Mouse (Mus musculus): ENCODE data around the gene Cyb5r3. TPM values are rescaled to one million over a fixed set of nuclear protein-coding genes. Genes with fewer than 3 reads are reported as not detected.

Cyb5r3 gene
- total and polyA plus RNA-seq, 3 experiments, result 22.6 to 67.0 TPM; not detected in 1

GRCm38 (mm10) chr15:83112898-83113297 is 59.5 kb downstream of the Cyb5r3 start:
- DNase-seq (ENCODE audit: low read depth, low spot score), result peak; percentile 56
- Histone ChIP-seq H3K9ac (ENCODE audit: control insufficient read depth, low read depth, low read length, poor library complexity, severe bottlenecking) (no peak overlapping the region), H3K79me2 (ENCODE audit: control insufficient read depth, insufficient read depth, low read length, poor library complexity) (no peaks in the 10 kb centered on the region), H3K4me1 (ENCODE audit: control insufficient read depth in 1 of 2, insufficient read depth in 2 of 2, low read length in 2 of 2) (no peaks in the 10 kb centered on the region), H3K36me3 (ENCODE audit: control insufficient read depth in 1 of 2, insufficient read depth in 2 of 2, low read length in 2 of 2) (no peaks in the 10 kb centered on the region), H3K27ac (ENCODE audit: control insufficient read depth, low read depth, low read length) (no peak overlapping the region), H3K27me3 (ENCODE audit: control insufficient read depth in 1 of 2, insufficient read depth in 2 of 2, low read length in 2 of 2) (no peaks in the 10 kb centered on the region), H3K4me3 (ENCODE audit: control insufficient read depth in 1 of 2, insufficient read depth in 1 of 2, low read depth in 2 of 2, low read length in 2 of 2) (no peak overlapping the region), H3K9me3 (replicated peaks; ENCODE audit: insufficient read depth, low read length) (no peaks in the 10 kb centered on the region)
- TF ChIP-seq RAD21 (IDR thresholded peaks at IDR 0.05; ENCODE audit: low read depth, low read length) (peak; percentile 10; the same call in 1 of the 2 replicates), EP300 (IDR thresholded peaks at IDR 0.05; ENCODE audit: low read depth in 1 of 2, low read length in 2 of 2) (no peak), UBTF (IDR thresholded peaks at IDR 0.05; ENCODE audit: borderline replicate concordance, insufficient read depth, low read depth, low read length) (no peak), CTCF (IDR thresholded peaks at IDR 0.05 in 2 of 3, conservative IDR thresholded peaks at IDR 0.05 in 1 of 3; ENCODE audit: control insufficient read depth in 1 of 3, insufficient read depth in 1 of 3, low read depth in 2 of 3, low read length in 3 of 3, poor library complexity in 1 of 3, severe bottlenecking in 1 of 3) (peak; percentile 27 to 75 (median 50); a peak in 5 of 6 replicates), BHLHE40 (IDR thresholded peaks at IDR 0.05; ENCODE audit: borderline replicate concordance, low read depth, low read length) (no peak), SIN3A (IDR thresholded peaks at IDR 0.05; ENCODE audit: low read length) (no peak; the same call in 1 of the 2 replicates), MAZ (IDR thresholded peaks at IDR 0.05; ENCODE audit: low read depth, low read length) (0 out of 2 replicates have a peak, but pooled peaks have one; percentile 20), SMC3 (IDR thresholded peaks at IDR 0.05; ENCODE audit: low read depth, low read length) (peak; percentile 49)

GRCm38 (mm10) chr15:83111874-83112273 is 60.5 kb downstream of the Cyb5r3 start:
- DNase-seq (ENCODE audit: low read depth, low spot score), result no peak
- Histone ChIP-seq H3K4me3 (ENCODE audit: control insufficient read depth in 1 of 2, insufficient read depth in 1 of 2, low read depth in 2 of 2, low read length in 2 of 2) (no peak overlapping the region), H3K4me1 (ENCODE audit: control insufficient read depth in 1 of 2, insufficient read depth in 2 of 2, low read length in 2 of 2) (no peaks in the 10 kb centered on the region), H3K9me3 (replicated peaks; ENCODE audit: insufficient read depth, low read length) (no peaks in the 10 kb centered on the region), H3K27ac (ENCODE audit: control insufficient read depth, low read depth, low read length) (no peak overlapping the region), H3K36me3 (ENCODE audit: control insufficient read depth in 1 of 2, insufficient read depth in 2 of 2, low read length in 2 of 2) (no peaks in the 10 kb centered on the region), H3K9ac (ENCODE audit: control insufficient read depth, low read depth, low read length, poor library complexity, severe bottlenecking) (no peak overlapping the region), H3K79me2 (ENCODE audit: control insufficient read depth, insufficient read depth, low read length, poor library complexity) (no peaks in the 10 kb centered on the region), H3K27me3 (ENCODE audit: control insufficient read depth in 1 of 2, insufficient read depth in 2 of 2, low read length in 2 of 2) (no peaks in the 10 kb centered on the region)
- no peak for TF ChIP-seq CTCF (IDR thresholded peaks at IDR 0.05 in 2 of 3, conservative IDR thresholded peaks at IDR 0.05 in 1 of 3; ENCODE audit: control insufficient read depth in 1 of 3, insufficient read depth in 1 of 3, low read depth in 2 of 3, low read length in 3 of 3, poor library complexity in 1 of 3, severe bottlenecking in 1 of 3)
- TF ChIP-seq ZKSCAN1 (IDR thresholded peaks at IDR 0.05; ENCODE audit: low read depth, low read length), result no peak
- no peak for TF ChIP-seq CHD1 (IDR thresholded peaks at IDR 0.05; ENCODE audit: low read depth, low read length)
- TF ChIP-seq MAFK (IDR thresholded peaks at IDR 0.05; ENCODE audit: borderline replicate concordance, low read depth, low read length), result no peak
- TF ChIP-seq SMC3 (IDR thresholded peaks at IDR 0.05; ENCODE audit: low read depth, low read length), result no peak
- no peak for TF ChIP-seq TCF12 (IDR thresholded peaks at IDR 0.05; ENCODE audit: low read depth, low read length)
- TF ChIP-seq E2F4 (IDR thresholded peaks at IDR 0.05; ENCODE audit: borderline replicate concordance, low read depth, low read length), result no peak
- no peak for TF ChIP-seq GATA1 (IDR thresholded peaks at IDR 0.05; ENCODE audit: low read depth, low read length)
- no peak for TF ChIP-seq UBTF (IDR thresholded peaks at IDR 0.05; ENCODE audit: borderline replicate concordance, insufficient read depth, low read depth, low read length)
- TF ChIP-seq GABPA (IDR thresholded peaks at IDR 0.05; ENCODE audit: low read depth, low read length), result no peak
- TF ChIP-seq NELFE (IDR thresholded peaks at IDR 0.05; ENCODE audit: low read depth, low read length), result no peak
- no peak for TF ChIP-seq POLR2A (IDR thresholded peaks at IDR 0.05; ENCODE audit: control insufficient read depth in 1 of 2, insufficient read depth in 1 of 2, low read depth in 1 of 2, low read length in 2 of 2, poor library complexity in 1 of 2)
- TF ChIP-seq MAZ (IDR thresholded peaks at IDR 0.05; ENCODE audit: low read depth, low read length), result no peak
- no peak for TF ChIP-seq USF1 (IDR thresholded peaks at IDR 0.05; ENCODE audit: low read depth, low read length)
- no peak for TF ChIP-seq TBP (IDR thresholded peaks at IDR 0.05; ENCODE audit: low read depth, low read length)
- TF ChIP-seq MYB (IDR thresholded peaks at IDR 0.05; ENCODE audit: low read depth, low read length), result no peak
- no peak for TF ChIP-seq MEF2A (IDR thresholded peaks at IDR 0.05; ENCODE audit: extremely low read depth, insufficient replicate concordance, low read depth, low read length, poor library complexity, severe bottlenecking)
- TF ChIP-seq KAT2A (conservative IDR thresholded peaks at IDR 0.05; ENCODE audit: low read depth, low read length), result no peak
- no peak for TF ChIP-seq JUND (IDR thresholded peaks at IDR 0.05; ENCODE audit: low read depth, low read length)
- TF ChIP-seq MAX (IDR thresholded peaks at IDR 0.05; ENCODE audit: low read length), result no peak
